18 mouse cellular contexts compared by ENCODE assay signal in the genomic region with DNA sequence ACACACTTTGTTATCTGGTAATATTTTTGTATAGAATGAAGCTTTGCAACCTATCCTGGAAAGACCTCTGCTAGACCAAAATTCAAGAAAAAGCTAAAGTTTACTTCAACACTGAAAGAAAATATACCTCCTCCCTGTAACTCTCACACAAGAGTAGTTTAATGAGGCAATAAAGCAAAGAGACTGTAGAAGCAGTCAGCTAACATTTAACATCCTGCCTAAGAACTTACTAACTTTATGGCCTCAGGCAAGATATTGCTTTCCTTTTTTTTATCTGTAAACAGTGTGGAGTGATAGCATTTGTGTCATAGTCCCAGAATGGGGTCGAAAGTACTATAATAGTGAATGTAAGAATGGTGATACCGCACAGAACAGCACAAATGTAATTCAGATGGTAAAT. TPM values are rescaled to one million over a fixed set of nuclear protein-coding genes. Genes with fewer than 3 reads are reported as not detected.
A peak's percentile ranks its signal among the peaks of the same experiment; 100 is the strongest.
DNase-seq lines count a peak whose midpoint lies in the region; ATAC-seq and TF ChIP-seq lines count a peak whose summit lies in the region.
"Had no signal": no experiment of that assay in that cellular context is flagged by ENCODE, and none has a peak within 500 bp of the region (broad histone marks: within the 10 kb centered on the region; RNA-seq: fewer than 3 reads in every experiment).

No protein-coding gene starts in this region.

- WGBS in kidney, embryonic 15.5 days: 16% methylated on average over 2 of the region's 2 CpGs
- WGBS in intestine, embryonic 15.5 days: 68% methylated on average over 2 of the region's 2 CpGs
- WGBS in intestine, postnatal 0 days: 45% methylated on average over 2 of the region's 2 CpGs
- 58% methylated on average over 2 of the region's 2 CpGs for WGBS in limb, embryonic 15.5 days

- H3K4me3 ChIP-seq in kidney, embryonic 15.5 days (replicated peaks): no peak overlapping the region
- H3K4me3 ChIP-seq in intestine, embryonic 15.5 days (replicated peaks): no peak overlapping the region
- no peak overlapping the region for H3K4me3 ChIP-seq in intestine, postnatal 0 days (ENCODE audit: low read depth, low read length)
- no peak overlapping the region for H3K4me3 ChIP-seq in limb, embryonic 15.5 days
- H3K4me3 ChIP-seq: embryonic facial prominence, embryonic 10.5 days; heart, embryonic 13.5 days had no signal

- DNase-seq in kidney, adult 11 months: no peak
- no peak for DNase-seq in layer of hippocampus, postnatal 25 days (ENCODE audit: extremely low spot score in 1 of 2, low spot score in 1 of 2)
- DNase-seq: adrenal gland, postnatal 14 days; cerebellum, adult 2 months; cerebellum, postnatal 10 days; gastrocnemius, postnatal 36 days; heart, adult 11 months; heart, postnatal 36 days had no signal

- peaks cover 15% of the 10 kb centered on the region for H3K4me1 ChIP-seq in kidney, embryonic 15.5 days
- no peaks in the 10 kb centered on the region for H3K4me1 ChIP-seq in intestine, embryonic 15.5 days (replicated peaks)
- H3K4me1 ChIP-seq in intestine, postnatal 0 days (replicated peaks; ENCODE audit: control insufficient read depth, insufficient read depth, low read length): no peaks in the 10 kb centered on the region
- no peaks in the 10 kb centered on the region; the same call in 1 of the 2 replicates for H3K4me1 ChIP-seq in limb, embryonic 15.5 days
- H3K4me1 ChIP-seq: embryonic facial prominence, embryonic 10.5 days; heart, embryonic 13.5 days had no signal

- TF ChIP-seq CTCF in intestine, postnatal 0 days (IDR thresholded peaks at IDR 0.05; ENCODE audit: low read depth): no peak

- 0 out of 2 replicates have a peak overlapping the region, but pooled peaks have one; percentile 27 for H3K4me2 ChIP-seq in kidney, embryonic 15.5 days
- no peak overlapping the region for H3K4me2 ChIP-seq in intestine, embryonic 15.5 days (replicated peaks)
- no peak overlapping the region for H3K4me2 ChIP-seq in intestine, postnatal 0 days (replicated peaks; ENCODE audit: low read depth)
- no peak overlapping the region for H3K4me2 ChIP-seq in limb, embryonic 15.5 days
- H3K4me2 ChIP-seq: heart, embryonic 13.5 days had no signal

- peak; percentile 80 for ATAC-seq in kidney, embryonic 15.5 days (replicated peaks; ENCODE audit: low FRiP score)
- peak; percentile 86 for ATAC-seq in intestine, embryonic 15.5 days
- peak; percentile 49; the same call in 1 of the 2 replicates for ATAC-seq in intestine, postnatal 0 days
- ATAC-seq in limb, embryonic 15.5 days (ENCODE audit: insufficient number of reproducible peaks, low FRiP score, low TSS enrichment, low read depth): no peak
- ATAC-seq: activated CD4-positive, CD25-positive, alpha-beta regulatory T cell, adult 4 months; forebrain, embryonic 14.5 days; Patski had no signal

- no peaks in the 10 kb centered on the region for H3K36me3 ChIP-seq in kidney, embryonic 15.5 days
- H3K36me3 ChIP-seq in intestine, embryonic 15.5 days: no peaks in the 10 kb centered on the region
- H3K36me3 ChIP-seq in intestine, postnatal 0 days (ENCODE audit: control insufficient read depth, insufficient read depth): no peaks in the 10 kb centered on the region
- H3K36me3 ChIP-seq in limb, embryonic 15.5 days: no peaks in the 10 kb centered on the region
- H3K36me3 ChIP-seq: embryonic facial prominence, embryonic 10.5 days; heart, embryonic 13.5 days had no signal

- no peak overlapping the region for H3K9ac ChIP-seq in kidney, embryonic 15.5 days
- no peak overlapping the region for H3K9ac ChIP-seq in intestine, embryonic 15.5 days
- H3K9ac ChIP-seq in intestine, postnatal 0 days (ENCODE audit: low read depth, low read length): no peak overlapping the region
- no peak overlapping the region for H3K9ac ChIP-seq in limb, embryonic 15.5 days
- H3K9ac ChIP-seq: heart, embryonic 13.5 days had no signal

- peak overlapping the region; percentile 79 for H3K27ac ChIP-seq in kidney, embryonic 15.5 days
- H3K27ac ChIP-seq in intestine, embryonic 15.5 days: no peak overlapping the region
- no peak overlapping the region for H3K27ac ChIP-seq in intestine, postnatal 0 days (ENCODE audit: low read depth, low read length)
- H3K27ac ChIP-seq in limb, embryonic 15.5 days: peak overlapping the region; percentile 63
- H3K27ac ChIP-seq: embryonic facial prominence, embryonic 10.5 days; heart, embryonic 13.5 days had no signal

- H3K27me3 ChIP-seq in kidney, embryonic 15.5 days: no peaks in the 10 kb centered on the region
- no peaks in the 10 kb centered on the region; the same call in 1 of the 2 replicates for H3K27me3 ChIP-seq in intestine, embryonic 15.5 days (replicated peaks)
- H3K27me3 ChIP-seq in intestine, postnatal 0 days (replicated peaks; ENCODE audit: control insufficient read depth, insufficient read depth, low read length): no peaks in the 10 kb centered on the region
- no peaks in the 10 kb centered on the region for H3K27me3 ChIP-seq in limb, embryonic 15.5 days
- H3K27me3 ChIP-seq: CH12.LX; heart, embryonic 13.5 days; Patski had no signal

- H3K9me3 ChIP-seq in kidney, embryonic 15.5 days (replicated peaks): no peaks in the 10 kb centered on the region
- no peaks in the 10 kb centered on the region for H3K9me3 ChIP-seq in intestine, embryonic 15.5 days
- H3K9me3 ChIP-seq in intestine, postnatal 0 days (ENCODE audit: control insufficient read depth): no peaks in the 10 kb centered on the region
- no peaks in the 10 kb centered on the region for H3K9me3 ChIP-seq in limb, embryonic 15.5 days
- H3K9me3 ChIP-seq: embryonic facial prominence, embryonic 10.5 days; heart, embryonic 13.5 days had no signal

RNA-seq across cellular contexts. Expression of a gene that starts 45.0 kb away (rescaled TPM):
- polyA plus RNA-seq in kidney, embryonic 15.5 days (2015; fragmentation: Nextera tagmentation; extraction: Ambion mirVana): 12.8 and 13.6 TPM in 2 replicates
- 5.3 and 5.5 TPM in 2 replicates for polyA plus RNA-seq in intestine, embryonic 15.5 days (2015; fragmentation: Nextera tagmentation; extraction: Ambion mirVana)
- 2.2 and 3.3 TPM in 2 replicates for polyA plus RNA-seq in intestine, postnatal 0 days (2015; fragmentation: Nextera tagmentation; extraction: Ambion mirVana)
- 11.9 and 12.9 TPM in 2 replicates for polyA plus RNA-seq in limb, embryonic 15.5 days (2015; fragmentation: Nextera tagmentation; extraction: Ambion mirVana)
- 100 to 1,000 TPM; 119 to 125 TPM for total RNA-seq in layer of hippocampus, postnatal 25 days (2021)
- total RNA-seq: CH12.LX had no signal

Comparison
In these comparisons a context has a peak if more than half of its experiments do, and no peak if none do; other contexts are left out.
1. H3K27ac ChIP-seq: peak in kidney, embryonic 15.5 days (single experiment) and limb, embryonic 15.5 days (single experiment); none in intestine, embryonic 15.5 days (single experiment) and intestine, postnatal 0 days (single experiment).